Mouse (Mus musculus) effector memory CD4-positive, alpha-beta T cell, adult 7 months (primary cell): ENCODE measurements around the gene Gm6309. TPM values are rescaled to one million over a fixed set of nuclear protein-coding genes. Genes with fewer than 3 reads are reported as not detected.

Experiments
- polyA plus RNA-seq: library from polyadenylated mRNA; unstranded; fragments of 100-300 nt; shearing (Covaris generic); gene quantifications from one replicate; pipeline ENCODE4 v1.2.1, GENCODE M21; 2017

Gene Gm6309
- not detected for polyA plus RNA-seq

DNA sequence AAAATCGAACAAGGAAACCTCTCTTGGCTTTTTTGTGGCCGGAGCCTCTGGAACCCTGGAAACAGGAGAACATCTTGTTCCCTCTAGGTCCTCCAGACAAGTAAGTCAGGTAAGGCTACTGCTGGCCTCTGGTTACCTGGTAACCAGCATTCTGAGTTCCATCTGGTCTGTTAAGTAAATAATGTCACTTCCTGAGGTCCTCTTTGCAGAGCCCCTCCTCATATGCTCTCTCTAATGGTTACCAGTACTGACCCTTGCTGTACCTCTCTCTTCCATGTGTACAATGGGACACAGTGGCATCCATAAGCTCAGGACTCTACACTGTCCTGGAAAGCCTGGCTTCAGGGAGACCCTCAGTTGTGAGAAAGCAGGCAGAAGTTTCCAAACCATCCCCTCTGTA is at the start of gene Gm6309:
TSS of gene Gm6309 (minus strand) at position 101 of the 400 bp plus-strand sequence.

GRCm38 (mm10) chr5:146185204-146185603 is 14.7 kb upstream of the Gm6309 start, which contains the start of gene 1700001J03Rik:
Gene 1700001J03Rik (minus strand): TSS chr5:146185304.

GRCm38 (mm10) chr5:146160439-146160838 is 10.1 kb downstream of the Gm6309 start, which contains the start of gene Gm5565:
Gene Gm5565 (minus strand): TSS chr5:146160539.

Other genes with a start within 250 kb of the Gm6309 start
- gene Cyp3a25, start 161.1 kb downstream of the Gm6309 start, polyA plus RNA-seq: not detected
- not detected for gene Cyp3a59, start 91.5 kb downstream of the Gm6309 start, polyA plus RNA-seq
- not detected for gene Gm5565, start 10.2 kb downstream of the Gm6309 start, polyA plus RNA-seq
- not detected for gene 1700001J03Rik, start 14.6 kb upstream of the Gm6309 start, polyA plus RNA-seq
- 76.1 TPM for gene Rnf6, start 50.8 kb upstream of the Gm6309 start, polyA plus RNA-seq
- gene Cdk8, start 60.5 kb upstream of the Gm6309 start, polyA plus RNA-seq: 14.2 TPM
- gene Wasf3, start 214.3 kb upstream of the Gm6309 start, polyA plus RNA-seq: 0.10 TPM